Mouse (Mus musculus): ENCODE measurements around the gene Obox6.

Obox6 gene

GRCm38 (mm10) chr7:15839578-15839977, at the start of gene Obox6:
TSS of gene Obox6 (minus strand) at chr7:15839678.
- no peak for DNase-seq (ENCODE audit: low spot score in 2 of 2)

- no peak for DNase-seq (ENCODE audit: low spot score in 2 of 2)
Observed at GRCm38 (mm10) chr7:15884127-15884526, 44.6 kb upstream of the Obox6 start.

GRCm38 (mm10) chr7:15882317-15882716, 42.8 kb upstream of the Obox6 start, which contains the start of gene Crxos:
TSS of gene Crxos (plus strand) at chr7:15882617.
- no peak for DNase-seq (ENCODE audit: low spot score in 2 of 2)

DNA sequence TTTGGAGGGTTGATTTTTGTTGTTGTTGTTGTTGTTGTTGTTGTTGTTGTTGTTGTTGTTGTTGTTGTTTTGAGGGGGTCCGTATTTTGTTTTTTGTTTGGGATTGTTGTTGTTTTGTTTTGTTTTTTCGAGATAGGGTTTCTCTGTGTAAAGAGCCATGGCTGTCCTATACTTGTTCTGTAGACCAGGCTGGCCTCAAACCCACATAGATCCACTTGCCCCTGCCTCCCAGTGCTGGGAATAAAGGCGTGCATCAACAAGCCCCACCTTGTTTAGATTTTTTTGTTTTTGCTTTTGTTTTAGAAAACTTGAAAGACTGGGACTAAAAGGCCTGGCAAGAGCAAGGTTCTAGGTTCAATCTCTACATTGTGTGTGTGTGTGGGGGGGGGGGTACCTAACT, 42.4 kb upstream of the Obox6 start:
- DNase-seq (ENCODE audit: low spot score in 2 of 2) = no peak

GRCm38 (mm10) chr7:15881388-15881787, 41.9 kb upstream of the Obox6 start:
- DNase-seq (ENCODE audit: low spot score in 2 of 2) = no peak

GRCm38 (mm10) chr7:15879756-15880155, 40.3 kb upstream of the Obox6 start, which contains the start of gene Crx:
TSS of gene Crx (minus strand) at chr7:15879968.
- no peak for DNase-seq (ENCODE audit: low spot score in 2 of 2)

- DNase-seq (ENCODE audit: low spot score in 2 of 2) = no peak
Observed at GRCm38 (mm10) chr7:15864104-15864503, 24.6 kb upstream of the Obox6 start.

GRCm38 (mm10) chr7:15859657-15860056, 20.2 kb upstream of the Obox6 start:
- no peak for DNase-seq (ENCODE audit: low spot score in 2 of 2)
